Mouse (Mus musculus) retina, postnatal 7 days (tissue): ENCODE data around the gene Esr2.
"Not testable (repeated sequence)": the region's sequence is repeated elsewhere in the genome, so short reads cannot be mapped to it uniquely, and the experiment has no call there.

Experiments used
- DNase-seq: peaks from one replicate; pipeline ENCODE4 v3.0.0-alpha.2; 2012; ENCODE audit warnings: low read depth, low spot score

Esr2 gene

GRCm38 (mm10) chr12:76177000-76177863 lies at the start of gene Esr2:
TSS of gene Esr2 (minus strand) at chr12:76177259.
- no peak for DNase-seq

- not testable (repeated sequence) for DNase-seq
Observed at GRCm38 (mm10) chr12:76222104-76222503, 45.0 kb upstream of the Esr2 start.

GRCm38 (mm10) chr12:76216716-76217115 lies 39.7 kb upstream of the Esr2 start:
- no peak for DNase-seq

GRCm38 (mm10) chr12:76215121-76215520 lies 38.1 kb upstream of the Esr2 start:
- no peak for DNase-seq

- no peak for DNase-seq
Observed at GRCm38 (mm10) chr12:76209429-76209974, 32.4 kb upstream of the Esr2 start.

GRCm38 (mm10) chr12:76200326-76200725 lies 23.3 kb upstream of the Esr2 start:
- DNase-seq = no peak

- DNase-seq = no peak
Observed at GRCm38 (mm10) chr12:76197071-76197470, 20.0 kb upstream of the Esr2 start.

DNA sequence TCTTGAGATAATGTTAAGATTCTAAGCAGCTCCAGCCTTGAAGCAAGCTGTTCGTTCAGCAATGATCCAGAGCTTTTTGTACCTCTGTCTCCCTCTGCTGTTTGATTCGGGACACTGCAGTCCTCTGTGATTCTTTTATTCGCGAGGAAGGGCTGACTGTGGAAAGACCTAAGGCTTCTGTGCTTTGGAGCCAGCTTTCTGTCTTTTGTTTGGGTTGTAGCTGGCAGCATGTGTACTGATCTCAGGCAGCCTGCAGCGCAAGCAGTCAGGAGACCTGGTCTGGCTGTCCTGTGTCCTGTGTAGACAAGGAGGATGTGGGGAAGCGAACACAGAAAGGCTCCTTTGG lies 19.6 kb upstream of the Esr2 start:
- DNase-seq = peak; percentile 67

- peak; percentile 51 for DNase-seq
Observed at GRCm38 (mm10) chr12:76195912-76196708, 19.1 kb upstream of the Esr2 start.

GRCm38 (mm10) chr12:76194526-76194925 lies 17.5 kb upstream of the Esr2 start:
- DNase-seq = no peak

- DNase-seq = peak; percentile 58
Observed at GRCm38 (mm10) chr12:76190940-76191339, 13.9 kb upstream of the Esr2 start.

DNA sequence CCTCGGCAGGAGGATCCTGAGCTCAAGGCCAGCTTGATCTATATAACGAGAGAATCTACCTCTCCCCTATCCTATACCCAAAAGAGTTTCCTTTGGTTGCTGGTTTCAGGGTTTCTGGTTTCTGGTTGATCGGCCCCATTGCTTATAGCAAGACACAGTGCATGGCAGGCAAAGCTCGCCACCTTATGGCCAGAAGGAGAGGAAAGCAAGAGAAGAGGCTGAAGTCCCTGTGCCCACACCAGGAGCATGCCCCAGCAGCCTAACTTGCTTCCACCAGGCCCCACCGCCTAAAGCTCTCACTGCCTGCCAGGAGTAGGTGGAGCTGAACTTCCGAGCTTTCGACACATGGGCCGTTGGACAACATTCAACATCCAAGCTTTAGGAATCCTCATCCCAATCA lies 10.8 kb upstream of the Esr2 start:
- no peak for DNase-seq

GRCm38 (mm10) chr12:76186473-76186872 lies 9.4 kb upstream of the Esr2 start:
- DNase-seq = no peak

GRCm38 (mm10) chr12:76185167-76185816 lies 8.2 kb upstream of the Esr2 start:
- no peak for DNase-seq

- no peak for DNase-seq
Observed at GRCm38 (mm10) chr12:76184271-76184670, 7.2 kb upstream of the Esr2 start.

DNA sequence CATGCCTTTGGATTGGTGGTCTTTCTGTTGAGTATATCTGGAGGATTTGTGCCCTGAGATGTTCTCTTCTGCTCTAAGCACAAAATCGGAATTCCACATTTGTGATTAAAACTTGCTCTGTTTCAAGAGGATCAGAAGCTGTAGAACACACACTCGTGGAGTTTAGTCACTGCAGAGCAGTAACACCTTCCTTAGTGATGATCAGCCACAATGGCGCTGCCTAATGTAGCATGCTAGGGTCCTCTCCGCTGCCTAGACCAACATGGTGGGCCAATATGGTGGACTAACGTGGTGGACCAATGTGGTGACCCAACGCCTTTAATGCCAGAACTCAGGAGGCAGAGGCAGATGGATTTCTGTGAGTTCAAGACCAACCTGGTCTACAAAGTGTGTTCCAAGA lies 5.8 kb upstream of the Esr2 start:
- no peak for DNase-seq

DNA sequence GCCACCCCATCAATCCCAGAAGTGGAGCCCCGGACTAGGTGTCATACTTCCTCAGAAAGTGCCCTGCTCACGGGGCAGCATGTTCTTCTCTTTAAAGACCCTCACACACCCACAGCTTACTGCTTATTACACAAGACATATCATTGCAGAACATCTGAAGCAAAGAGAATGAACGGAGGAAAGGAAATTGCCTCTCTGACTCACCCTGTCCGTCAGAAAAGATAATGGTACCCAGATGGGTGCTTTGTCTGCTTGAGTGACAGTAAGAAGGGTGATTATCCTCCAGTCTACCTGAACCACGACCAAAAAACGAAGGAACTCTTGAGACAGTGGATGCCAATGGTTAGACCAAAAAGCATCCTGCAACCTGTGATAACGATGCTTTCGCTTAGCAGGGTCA lies 4.4 kb upstream of the Esr2 start:
- DNase-seq = no peak

GRCm38 (mm10) chr12:76180442-76180841 lies 3.4 kb upstream of the Esr2 start:
- DNase-seq = no peak

DNA sequence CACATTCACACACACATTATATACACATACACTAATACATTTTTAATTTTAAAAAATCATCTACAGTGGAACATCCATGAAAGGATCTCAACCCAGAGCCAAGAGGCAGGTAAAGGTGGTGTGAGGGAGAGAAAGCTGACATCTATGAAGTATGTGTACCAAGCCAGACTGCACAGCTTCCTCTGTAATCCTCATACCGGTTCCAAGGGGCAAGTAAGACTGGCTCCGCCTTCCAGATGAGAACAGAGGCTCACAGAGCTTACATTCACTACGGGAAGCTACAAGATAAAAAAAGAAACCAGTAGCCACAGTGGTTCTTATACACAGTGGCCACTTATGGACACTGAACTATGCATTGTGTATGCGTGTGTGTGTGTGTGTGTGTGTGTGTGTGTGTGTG lies 2.5 kb upstream of the Esr2 start:
- DNase-seq = no peak

GRCm38 (mm10) chr12:76179051-76179450 lies 2.0 kb upstream of the Esr2 start:
- DNase-seq = no peak

DNA sequence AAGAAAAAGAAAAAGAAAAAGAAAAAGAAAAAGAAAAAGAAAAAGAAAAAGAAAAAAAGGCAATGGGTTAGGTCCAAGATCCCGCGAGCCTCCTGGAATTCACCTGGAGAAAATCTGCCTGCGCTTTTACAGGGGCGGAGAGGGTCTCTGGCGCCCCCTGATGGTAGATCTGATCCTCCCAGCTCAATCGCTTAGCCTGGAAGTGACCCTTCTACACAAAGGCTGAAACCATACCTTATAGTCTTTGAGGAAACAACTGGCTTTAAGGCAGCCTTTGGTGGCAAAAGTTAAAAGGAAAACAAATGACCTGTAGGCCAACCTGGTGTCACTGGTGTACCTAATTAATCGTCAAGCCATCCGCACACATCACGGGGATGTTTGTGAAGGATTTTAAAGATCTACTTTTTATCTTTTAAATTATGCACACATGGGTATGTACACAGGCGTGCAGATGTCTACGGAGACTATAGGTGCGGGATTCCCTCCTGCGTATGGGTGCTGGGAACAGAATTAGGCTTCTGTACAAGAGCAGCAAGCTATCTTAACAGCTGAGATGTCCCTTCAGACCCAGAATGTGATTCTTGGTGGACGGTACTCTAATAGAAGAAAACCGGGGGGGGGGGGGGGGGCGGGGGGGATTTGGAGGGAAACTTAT lies 932 bp upstream of the Esr2 start:
- DNase-seq = peak; percentile 46

DNA sequence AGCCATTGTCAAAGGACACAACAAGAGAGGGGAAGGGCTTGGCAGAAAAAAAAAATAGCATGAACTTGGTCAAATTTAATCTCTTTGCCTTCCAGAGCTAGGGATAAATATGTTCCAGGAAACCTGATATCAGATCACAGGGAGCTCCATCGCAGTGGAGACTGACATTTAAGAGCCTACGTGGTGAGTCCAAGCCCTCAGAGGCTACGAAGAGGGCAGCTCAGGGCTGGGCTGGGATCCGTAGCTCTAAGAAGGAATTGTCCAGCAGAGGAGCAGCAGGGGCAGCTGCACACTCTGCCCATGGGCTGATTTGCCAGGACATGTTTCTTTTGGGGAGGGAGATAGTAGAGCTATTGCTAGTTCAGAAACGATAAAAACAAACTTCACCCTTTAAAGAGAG lies 11.4 kb downstream of the Esr2 start:
- DNase-seq = no peak
